Mouse (Mus musculus): Measurements from ENCODE around the gene Drd1.

The Drd1 gene

DNA sequence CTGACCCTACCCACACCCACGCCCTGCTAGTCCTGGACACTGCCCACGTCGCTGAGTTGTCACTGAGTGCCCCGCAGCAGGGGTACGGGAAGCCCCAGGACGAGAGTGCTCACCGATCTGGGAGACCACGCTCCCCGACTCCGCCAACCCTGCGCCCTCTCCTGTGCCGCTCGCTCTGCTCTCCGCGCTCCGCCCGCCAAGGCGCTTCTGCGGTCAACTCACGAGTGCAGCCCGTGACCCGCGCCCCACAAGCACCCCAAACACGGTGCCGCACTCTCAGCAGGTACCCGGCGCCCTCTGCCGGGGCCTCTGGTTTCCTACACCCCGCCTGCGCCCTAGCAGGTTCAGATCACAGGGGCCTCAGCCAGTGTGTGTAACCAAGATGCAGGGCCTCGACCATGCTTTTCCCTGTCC lies at the start of gene Drd1:
Gene Drd1 (minus strand): TSS at position 258 of the 414 bp plus-strand sequence.
- DNase-seq = peak in 1 of 2 experiments; percentile 55

DNA sequence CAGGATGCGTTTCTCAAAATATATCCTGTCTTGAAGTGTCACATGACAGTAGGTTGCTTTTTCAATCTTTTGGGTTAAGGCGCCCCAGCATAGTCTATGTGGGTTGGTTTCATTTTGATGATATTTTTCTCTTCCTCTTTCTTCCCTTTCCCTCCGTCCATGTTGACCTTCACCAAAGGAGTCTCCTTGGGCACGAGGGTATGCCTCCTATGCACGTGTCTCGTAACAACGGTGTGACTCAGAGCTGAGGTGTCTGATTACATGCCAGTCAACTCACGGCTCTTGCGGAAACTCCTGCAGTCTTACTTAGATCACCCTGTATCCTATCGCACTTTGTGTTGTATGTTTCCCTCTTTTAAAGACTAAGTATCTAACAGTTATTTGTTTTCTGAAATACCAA lies 48.4 kb upstream of the Drd1 start:
- DNase-seq = no peak

DNA sequence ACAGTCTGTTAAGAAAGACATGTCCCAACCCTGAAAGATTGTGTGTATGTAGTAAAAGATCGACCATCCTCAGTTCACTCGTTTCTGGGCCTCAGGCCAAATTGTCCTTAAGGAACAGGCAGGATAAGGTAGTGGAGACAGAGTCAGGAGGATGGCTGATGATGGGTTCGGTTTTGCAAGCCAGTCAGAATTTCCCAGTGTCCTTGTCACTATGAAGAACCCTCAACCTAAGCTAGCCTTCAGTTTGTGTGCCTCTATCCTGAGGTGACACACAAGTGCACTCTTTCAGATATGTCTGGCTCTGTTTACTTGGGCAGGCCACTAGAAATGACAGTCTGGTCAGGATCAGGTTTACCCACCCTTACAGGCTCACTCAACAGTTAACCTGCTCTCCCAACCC lies 47.8 kb upstream of the Drd1 start:
- DNase-seq = no peak

DNA sequence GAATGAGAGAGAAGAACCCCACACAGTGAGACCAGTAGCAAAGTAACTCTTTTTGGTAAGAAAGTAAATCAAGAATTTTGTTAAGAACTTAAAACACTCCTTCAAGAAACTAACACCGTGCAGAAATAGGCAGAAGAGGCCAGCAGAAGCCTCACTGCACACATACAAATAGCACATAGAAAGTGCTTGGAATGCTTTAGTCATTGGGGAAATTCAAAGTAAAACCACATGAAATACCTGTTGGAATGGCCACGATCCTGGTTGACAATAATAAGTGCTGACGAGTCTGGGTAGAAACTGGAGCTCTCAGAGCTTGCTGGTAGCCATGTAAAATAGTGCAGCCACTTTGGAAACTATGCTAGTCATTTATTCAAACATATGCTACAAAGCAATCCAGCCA lies 46.6 kb upstream of the Drd1 start:
- no peak for DNase-seq

DNA sequence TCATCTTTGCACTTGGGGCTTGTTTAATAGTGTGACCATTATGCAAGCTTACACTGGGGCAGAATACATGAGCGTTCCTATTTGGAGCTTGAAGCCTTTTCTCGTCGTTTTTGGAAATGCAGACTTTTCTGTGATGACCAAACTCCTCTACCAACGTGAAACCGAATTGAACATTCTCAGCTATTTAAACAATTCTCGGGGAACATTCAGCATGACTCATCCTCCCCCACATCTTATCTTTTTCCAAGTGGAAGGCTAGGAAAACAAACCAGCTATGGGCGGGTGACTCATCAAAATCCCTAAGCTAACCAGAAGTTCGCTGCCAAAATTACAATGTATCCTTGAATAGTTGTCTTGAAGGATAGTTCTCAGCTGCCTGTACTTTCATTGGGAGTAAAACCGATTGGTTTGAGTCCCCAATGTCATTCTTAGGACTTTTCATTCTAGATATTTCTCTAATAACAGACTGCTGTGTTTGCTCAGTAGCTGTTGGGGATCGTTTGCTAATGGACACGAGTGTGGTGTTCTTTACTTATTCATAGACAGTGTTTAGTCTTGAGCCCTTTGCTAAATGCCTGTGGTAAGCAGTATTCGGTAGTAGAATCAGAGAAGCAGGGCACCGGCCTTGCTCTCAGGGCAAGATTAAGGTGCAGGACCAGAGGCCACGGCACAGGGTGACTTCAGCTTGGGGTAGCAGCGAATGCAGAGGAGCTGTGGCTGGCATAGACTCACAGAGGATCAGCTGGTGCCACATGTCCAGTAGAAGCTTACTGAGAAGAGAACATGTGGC lies 45.7 kb upstream of the Drd1 start:
- no peak for DNase-seq

DNA sequence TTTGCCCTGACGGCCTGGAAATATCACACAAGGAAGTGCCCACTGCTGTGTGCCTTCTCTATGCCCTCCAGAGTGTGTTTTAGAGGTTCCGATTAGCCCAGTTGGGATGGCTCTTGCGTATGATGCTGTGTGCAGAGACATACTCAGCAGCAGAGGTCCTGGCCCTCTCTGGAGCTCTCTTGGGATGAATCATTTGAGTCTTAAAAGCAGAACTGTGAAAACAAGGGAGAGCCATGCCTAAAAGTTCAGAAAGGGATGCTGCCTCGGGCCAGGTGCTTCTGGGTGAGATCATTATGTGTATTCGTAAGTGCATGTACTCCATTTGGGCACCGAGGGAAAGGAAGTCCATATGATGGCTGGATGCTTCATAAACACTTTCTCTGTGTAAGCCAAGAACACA lies 42.3 kb upstream of the Drd1 start:
- DNase-seq = no peak

DNA sequence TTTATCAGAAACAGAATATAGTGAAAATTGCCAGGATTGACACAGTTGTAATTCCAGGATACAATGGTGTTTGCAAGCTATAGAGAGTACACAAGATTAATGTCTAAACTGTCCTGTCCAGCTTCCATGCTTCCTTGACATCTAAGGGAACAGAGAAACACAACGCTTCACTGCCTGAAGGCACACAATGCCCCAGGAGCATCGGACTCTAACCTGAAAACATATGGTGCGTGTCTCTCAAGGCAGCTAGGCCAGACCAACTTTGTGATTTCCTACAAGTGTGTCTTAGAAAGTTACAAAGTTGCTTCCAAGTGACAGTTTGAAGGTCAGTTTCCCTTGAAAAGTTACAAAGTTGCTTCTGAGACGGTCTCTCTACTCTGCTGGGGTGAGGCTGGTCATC lies 41.7 kb upstream of the Drd1 start:
- DNase-seq = no peak

DNA sequence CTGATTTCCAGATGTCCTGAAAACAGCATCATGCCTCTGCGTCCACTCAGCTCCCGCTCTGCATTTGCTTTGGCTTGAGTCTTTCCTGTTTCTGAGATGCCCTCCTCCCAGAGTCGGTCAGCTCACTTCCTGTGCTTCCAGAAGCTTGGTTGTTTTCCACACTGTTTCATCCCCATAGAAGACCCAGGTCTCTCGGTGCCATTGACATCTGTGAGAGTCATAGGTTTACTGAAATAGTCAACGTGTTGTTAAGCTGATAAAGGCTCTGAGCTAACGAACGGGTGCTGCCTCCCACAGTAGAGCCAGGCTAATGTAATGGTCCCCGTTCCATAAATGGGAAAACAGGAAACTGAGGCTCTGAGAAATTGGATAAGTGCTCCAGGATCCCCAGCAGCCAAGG lies 40.2 kb upstream of the Drd1 start:
- no peak for DNase-seq

DNA sequence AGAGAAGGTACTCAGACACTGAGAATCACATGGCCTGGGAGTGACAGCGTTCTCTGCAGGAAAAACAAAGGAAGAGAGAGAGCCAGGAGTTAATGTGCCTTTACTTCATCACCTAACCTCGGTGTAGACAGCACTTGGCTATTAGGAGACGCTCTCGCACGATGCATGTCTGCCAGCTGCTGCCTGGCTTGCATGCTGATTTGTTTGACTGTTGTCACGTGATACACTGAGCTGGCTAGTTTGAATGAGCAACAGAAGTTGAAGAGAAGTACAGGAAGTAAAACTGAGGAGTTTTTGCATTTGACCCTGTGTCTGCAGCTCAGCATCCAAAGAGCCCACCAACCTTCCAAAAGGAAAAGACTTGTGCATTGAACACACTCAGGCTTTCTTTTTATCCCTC lies 39.5 kb upstream of the Drd1 start:
- DNase-seq = no peak

DNA sequence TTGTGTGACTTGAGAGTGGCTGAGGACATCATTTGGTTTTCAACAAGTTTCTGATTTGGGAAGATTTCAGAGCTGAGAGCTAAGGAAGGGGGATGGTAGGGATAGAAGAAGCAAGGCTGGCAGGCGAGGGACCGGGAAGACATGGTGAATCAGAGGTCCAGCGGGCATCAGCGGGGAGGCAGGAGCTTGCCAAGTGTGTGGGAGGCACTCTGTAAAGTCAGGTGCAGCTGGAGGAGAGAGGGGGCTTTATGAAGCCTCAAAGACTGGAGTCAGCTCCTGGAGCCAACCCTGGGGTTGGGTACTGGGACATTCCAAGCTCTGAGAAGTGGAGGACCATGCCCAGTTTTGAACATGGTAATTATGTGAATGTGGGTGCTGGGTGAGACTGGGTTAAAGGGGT lies 38.8 kb upstream of the Drd1 start:
- DNase-seq = no peak

DNA sequence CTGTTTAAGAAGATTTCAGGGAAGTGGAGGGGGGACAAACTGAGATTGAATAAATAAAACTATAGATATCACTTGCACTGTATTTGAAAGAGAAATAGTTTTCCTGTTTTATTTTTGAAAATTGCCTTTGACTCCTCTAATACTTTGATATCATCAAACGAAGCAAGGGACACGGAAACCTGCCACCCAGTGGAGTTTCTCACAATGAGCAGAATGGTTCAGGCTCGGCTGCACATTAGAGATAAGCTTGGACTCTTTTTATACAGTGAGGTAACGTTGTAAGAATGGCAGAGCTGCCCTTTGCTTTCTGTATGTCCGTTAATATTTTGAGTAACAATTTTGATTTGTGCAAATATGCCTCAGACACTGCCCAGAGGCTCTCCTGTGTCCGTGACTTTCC lies 36.2 kb upstream of the Drd1 start:
- DNase-seq = no peak

DNA sequence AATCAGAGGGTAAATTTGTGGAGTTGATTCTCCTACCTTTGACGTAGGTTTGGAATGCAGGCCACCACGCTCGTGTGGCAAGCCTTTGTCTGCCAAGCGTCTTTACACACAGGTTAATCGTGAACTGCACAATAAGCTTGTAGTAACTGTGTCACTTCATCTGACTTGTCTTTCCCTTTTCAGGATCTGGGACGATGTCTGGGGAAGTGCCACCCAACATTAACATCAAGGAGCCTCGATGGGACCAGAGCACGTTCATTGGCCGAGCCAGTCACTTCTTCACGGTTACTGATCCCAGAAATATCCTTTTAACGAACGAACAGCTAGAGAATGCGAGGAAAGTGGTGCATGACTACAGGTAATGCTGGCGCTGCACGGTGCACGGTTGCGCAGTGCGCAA lies 29.8 kb upstream of the Drd1 start:
- no peak for DNase-seq

DNA sequence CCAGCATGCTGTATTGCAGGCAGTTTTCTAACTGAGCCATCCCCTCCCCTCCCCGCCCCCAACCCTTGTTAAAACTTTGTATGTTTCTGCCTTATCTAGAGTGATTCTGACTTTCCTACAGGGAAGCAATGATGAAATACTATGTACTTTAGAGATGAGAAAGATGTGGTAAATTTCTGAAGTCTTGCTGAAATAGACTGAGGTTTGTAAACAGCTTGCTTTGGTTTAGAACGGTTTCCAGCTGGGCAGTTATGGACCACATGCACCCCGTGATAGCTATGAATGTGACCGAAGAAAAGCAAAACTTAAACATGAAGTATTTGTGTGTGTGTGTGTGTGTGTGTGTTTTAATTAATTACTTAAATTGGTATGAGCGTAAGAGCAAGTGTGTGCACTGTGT lies 29.3 kb upstream of the Drd1 start:
- no peak for DNase-seq

DNA sequence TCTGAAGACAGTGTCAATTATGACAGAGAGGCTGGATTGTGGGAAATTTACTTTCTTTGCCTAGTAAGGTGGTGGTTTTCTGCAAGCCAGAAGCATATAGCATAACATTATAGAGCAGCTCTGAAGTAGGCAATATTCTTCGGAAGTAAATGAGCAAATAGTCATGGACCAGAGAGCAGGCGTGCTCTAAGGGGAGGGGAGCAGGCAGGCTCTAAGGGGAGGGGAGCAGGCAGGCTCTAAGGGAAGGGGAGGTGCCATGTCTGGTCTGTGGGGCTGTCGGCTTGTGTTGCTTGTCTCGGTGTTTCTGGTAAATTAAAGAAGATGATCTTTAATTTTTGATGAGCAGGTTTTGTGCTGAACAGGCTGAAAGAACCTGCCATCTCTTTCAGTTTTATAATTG lies 28.7 kb upstream of the Drd1 start:
- no peak for DNase-seq

DNA sequence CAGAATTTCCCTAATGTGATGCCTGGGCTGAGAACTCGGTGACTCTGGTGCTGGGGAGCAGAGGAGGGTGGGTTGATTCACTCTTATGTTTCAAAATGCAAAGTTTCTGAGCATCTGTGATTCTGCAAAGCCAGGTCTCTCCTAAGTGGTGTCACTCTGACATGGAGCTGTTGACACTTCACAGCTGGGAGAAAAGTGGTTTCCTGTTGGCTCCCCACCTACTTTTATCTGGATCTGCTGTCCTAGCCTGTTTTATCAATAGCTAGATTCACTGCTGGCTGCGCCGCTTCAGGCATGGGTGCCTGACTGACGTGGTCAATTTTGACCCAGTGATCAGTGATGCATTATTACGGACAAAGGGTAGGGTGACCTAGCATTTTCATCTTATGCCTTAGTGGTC lies 27.4 kb upstream of the Drd1 start:
- no peak for DNase-seq

DNA sequence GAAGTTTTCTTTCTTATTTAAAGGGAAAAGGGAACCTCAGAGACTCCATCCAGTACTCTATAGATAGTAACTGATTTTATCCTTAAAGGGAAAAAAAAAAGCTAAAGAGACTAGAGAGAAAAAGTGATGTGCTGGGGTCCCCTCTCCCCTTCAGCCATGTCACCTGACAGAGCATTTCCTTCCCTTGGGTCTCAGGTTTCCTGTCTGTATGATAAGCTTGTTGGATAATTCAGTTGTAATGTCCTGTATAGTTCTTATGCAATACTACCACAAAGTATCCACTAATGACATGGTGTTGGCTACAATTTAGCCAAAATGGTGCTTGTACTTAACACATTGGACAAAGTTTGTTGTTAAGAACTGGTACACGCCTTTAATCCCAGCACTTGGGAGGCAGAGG lies 25.3 kb upstream of the Drd1 start:
- no peak for DNase-seq

DNA sequence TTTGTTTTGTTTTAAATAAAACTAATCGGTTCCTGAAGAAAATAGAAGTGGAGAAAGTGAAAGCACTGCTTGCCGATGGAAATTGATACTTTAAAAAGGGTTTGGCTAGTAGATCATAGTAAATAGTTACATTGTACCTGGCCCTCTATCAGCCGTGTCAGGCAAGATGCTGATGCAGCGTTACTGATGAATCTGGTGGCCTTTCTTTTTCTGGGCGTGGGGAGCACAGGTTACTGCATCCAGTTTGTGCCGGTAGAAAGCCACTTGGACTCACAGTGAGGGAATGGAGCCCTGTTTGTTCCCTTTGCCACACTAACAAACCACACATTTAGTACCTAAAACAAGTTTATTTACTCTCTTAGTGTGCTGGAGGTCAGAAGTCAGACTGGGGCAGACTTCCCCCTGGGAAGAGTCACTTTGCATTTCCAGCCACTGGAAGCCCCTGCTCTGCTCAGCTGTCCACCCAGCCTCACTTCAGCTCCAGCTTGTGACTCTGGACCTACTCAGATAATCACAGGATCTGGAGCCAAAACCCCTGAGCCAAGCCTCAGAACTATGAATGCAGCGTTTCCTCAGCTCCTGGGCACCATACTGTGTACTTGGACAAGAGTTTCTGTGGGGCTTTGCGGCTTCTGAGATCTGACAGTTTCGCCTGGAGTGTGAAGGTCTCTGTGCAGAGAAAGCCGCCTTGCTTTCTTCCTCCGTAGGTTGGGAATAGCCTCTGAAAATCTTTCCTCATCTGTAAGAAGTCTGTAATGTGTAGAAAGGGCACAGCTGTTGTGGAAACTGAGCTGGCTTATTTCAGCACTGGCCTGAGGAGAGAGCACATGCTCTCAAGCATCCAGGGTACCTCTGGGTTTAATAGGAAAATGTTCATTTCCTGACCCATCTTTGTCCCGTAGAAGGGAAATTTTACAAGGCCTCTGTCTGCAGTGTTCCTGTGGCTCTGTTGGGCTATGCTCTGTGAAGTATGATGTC lies 24.6 kb upstream of the Drd1 start:
- peak; percentile 50 to 51 for DNase-seq

DNA sequence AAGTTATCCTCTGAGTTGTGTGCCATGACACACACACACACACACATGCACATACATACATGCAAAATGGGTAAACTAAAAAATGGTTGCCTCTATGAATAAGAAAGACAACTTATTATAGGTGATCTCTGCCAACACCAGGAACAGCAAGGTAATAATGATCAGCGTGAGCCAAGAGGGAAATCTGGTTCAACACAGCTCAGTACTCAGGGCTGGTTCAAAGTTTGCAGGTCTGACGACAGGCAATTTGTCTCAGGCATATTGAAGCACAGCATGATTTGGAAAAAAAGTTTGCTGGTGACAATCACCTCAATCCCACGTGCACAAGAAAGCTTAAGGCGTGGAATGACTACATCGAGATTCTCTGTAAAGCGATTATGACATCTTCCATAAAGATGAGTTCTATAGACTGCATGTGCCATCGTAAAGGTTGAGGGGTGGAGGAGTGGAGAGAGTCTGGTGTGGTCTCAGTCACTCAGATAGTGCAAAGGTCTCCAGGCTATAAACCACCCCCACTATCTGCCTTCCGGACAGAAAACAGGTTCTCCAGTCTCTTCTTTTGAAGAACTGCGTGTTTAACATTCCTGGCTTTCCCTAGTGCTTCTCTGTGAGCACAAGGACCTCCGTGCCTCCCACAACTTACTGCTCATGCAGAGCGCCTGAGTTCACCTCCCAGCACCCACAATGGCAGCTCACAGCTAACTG lies 22.1 kb upstream of the Drd1 start:
- peak; percentile 33 to 46 for DNase-seq

DNA sequence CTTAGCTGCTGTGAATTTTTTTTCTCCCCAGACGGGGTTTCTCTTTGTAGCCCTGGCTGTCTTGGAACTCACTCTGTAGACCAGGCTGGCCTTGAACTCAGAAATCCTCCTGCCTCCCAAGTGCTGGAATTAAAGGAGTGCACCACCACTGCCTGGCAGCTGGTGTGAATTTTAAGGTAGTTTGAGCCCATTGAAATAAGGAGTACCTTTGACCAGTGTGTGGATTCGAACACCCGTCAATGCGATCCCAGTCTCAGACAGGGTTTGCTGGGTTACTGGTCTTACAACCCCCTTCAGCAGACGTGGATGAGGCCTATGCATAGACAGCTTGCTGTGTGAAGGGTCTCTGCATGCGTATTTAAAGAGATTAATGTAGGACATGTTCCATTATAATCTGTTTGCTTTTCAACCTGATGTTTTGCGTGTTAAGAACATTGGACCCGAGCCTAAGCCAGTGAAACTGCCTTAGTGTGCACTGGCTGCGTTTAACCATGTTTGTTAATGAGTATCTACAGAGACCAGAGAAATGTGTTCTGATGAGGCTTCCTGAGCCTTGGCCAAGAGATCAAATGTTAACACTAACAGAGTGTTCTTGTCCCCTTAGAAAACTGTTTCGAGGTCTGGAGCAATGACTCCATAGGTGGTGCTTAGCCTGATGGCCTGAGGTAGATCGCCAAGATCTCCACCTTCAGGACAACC lies 21.4 kb upstream of the Drd1 start:
- DNase-seq = peak; percentile 72 to 83

DNA sequence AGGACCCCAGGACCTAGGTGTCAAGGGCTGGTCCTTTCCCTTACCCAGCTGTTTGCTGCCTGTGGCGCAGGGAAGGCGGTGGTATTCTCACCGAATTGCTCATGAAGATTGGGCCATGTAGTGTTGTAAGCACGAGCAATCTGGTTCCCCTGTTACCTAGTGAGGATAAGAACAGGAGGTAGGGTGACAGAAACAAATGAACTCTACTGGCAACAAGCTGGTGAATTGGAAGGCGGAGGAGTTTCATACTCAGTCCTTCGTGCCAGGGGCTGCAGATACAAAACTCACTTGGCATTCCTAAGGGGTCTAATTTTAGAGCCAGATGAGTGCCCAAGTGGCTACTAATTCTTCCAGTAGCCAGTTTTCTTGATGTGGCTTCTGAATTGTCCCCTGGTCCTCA lies 20.5 kb upstream of the Drd1 start:
- DNase-seq = no peak

DNA sequence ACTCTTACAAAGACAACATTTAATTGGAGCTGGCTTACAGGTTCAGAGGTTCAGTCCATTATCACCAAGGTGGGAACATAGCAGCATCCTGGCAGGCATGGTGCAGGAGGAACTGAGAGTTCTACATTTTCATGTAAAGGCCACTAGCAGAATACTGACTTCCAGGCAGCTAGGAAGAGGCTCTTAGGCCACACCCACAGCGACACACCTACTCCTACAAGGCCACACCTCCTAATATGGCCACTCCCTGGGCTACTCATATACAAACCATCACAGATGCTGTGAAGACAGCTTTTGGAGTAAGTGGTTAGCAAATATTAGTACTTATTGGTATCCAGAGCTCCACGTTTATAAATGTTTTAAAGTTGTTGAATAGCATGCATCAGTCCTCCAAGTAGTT lies 19.9 kb upstream of the Drd1 start:
- no peak for DNase-seq

DNA sequence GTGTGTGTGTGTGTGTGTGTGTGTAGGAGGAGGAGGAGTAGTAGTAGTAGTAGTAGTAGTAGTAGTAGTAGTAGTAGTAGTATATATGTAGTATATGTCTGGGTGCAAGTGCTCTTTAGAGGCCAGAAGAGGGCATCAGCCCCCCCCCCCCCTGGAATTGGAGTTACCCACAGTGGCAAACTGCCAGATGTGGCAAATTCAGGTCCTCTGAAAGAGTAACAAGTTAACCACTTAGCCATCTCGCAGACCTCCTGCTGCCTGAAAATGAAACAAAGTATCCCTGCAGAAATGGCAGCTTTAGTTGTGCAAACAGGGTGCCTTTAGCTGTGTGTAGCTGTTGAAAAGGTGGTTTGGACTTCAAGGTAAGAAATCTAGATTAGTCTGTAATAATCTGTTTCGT lies 18.0 kb upstream of the Drd1 start:
- DNase-seq = peak in 1 of 2 experiments; percentile 47

DNA sequence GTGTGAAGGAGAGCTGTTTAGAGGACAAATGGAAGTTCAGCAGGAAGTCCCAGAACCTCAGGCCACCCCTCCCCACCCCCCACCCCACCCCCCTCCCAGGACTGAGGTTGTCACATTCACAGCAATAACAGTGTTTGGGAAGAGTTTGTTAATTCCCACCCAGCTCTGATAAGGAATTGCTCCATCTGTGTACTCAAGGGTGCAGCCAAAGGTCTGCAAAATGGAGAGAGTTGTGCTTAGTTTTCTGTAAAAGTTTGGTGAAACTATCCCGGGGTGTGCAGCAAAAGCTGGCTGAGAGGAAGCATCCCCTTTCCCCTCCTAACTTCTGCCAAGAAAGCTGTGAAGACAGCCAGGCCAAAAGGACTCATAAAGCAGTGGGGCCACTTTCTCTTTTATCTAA lies 17.6 kb upstream of the Drd1 start:
- DNase-seq = no peak

Data from kidney, adult 8-10 months (tissue).